Mouse (Mus musculus): ENCODE data around the gene Aldob. TPM values are rescaled to one million over a fixed set of nuclear protein-coding genes. Genes with fewer than 3 reads are reported as not detected.

The Aldob gene
- not detected for total RNA-seq (2023)

DNA sequence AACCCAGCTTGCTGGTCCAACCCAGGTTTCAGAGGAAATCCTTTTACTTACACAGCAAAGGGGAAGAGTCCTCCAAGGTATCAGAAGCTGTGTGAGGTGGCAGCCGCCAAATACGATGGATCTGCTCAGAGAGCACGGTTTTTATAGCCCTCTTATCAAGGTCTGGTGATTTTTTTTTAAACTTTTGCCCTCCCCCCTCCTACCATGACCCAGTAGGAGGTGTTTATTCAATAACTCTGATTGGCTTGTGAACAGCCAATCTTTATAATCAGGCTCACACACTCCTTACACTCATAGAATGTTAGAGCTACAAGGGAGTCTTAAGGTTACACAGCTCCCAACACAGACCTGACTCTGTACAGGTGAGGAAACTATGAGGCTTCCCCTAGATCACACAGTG, at the start of gene Aldob:
Aldob (minus strand) TSS at position 164 of the 400 bp plus-strand sequence.

DNA sequence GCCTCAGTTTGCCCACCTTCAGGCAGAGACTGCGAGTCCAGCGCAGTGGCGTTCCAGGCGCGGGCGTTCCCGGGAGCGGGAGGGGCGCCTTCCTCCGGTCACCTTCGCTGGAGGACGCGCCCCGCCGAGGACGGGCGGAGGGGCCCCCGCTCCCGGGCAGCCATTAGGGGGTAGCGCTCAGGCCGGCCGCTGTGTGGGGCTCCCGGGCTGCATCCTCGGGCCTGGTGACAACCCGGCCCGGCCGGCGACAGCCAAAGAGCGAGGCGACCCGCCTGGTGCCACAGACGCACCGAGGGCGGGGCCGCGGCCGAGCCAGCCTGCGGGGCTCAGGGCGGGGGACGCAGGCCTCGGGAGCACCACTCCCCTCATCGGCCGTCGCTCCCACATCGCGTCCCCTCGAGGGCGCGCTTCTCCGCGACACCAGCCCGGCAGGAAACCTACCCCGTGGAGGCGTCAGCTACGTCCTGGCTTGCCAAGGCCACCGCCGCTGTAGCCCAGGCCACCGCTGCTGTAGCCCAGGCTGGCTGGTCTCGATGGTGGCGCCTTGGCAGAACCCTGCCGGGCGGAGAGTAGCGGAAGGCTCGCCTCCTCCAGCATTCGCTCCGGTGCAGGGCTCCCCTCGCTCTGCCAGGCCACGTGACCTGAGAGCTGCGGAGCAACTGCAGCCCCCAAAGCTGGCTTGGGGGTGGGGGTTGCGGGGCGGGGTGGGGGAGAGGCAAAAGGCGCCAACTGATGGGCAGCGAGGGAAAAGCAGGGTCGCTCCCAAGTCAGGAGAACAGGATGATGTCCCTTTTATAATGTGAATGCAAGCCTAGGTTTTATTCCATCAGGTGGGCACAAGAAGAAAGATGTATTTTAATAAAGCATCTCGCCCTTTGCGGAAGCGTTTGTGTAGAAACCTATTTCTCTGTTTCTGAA, 48.1 kb upstream of the Aldob start, which contains the start of gene Tmem246:
Tmem246 (minus strand) TSS at position 694 of the 918 bp plus-strand sequence.

DNA sequence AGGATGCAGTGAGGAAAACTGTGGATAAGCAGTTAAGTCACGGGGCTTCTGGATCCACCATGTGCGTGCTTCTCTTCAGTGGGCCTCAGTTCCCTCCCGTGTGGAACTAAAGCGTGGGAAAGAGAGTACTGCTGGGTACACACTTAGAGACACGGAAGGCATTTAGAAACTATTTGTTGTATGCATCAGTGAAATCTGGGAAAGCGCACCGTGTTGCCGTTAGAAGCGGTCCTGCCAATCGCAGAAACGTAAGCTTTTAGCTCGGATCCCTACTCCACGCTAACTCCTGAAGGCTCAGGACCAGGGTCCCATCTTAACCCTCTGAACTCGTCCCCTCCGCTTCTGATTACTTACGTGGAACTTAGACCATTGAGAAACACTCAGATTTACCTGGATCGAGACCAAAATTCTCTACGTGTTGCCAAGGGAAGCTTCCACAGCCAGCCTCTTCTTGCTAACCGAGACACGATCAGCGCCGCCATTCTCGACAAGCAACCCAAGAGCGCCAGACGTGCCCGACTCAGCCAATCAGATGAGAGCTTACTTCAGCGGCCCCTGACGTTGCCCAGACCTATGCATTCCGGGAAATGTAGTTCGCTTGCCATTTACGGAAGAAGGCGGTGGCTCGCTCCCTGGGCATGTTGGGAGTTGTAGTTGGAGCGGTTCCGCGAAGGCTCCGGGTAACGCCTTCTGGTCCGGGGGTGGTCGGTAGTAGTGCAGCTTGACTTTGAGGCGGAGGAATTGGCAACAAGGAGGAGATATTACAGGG, 28.6 kb downstream of the Aldob start, which contains the start of the genes Mrpl50 and Zfp189:
Mrpl50 (minus strand) TSS at position 522 of the 769 bp plus-strand sequence.
Zfp189 (plus strand) TSS at position 605 of the 769 bp plus-strand sequence.

DNA sequence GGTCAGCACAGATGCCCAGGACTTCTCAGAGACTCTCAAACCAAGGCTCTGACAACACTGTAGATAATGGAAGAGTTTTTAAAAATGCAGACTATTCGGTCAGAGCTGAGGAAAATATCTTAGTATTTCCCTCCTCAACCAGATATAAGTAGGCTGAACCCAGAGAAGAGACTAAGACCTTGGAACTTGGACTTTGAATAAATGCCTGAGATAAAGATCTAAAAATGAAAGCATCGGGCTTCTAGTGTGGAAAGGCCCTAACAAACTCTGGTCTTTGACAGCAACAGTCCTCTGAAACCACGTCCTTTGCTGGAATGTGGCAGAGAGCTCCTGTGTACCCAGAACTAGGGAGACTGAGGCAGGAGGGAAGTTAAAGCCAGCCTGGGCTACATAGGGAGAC, 43.0 kb downstream of the Aldob start, which contains the start of gene Baat:
Baat (minus strand) TSS at position 172 of the 400 bp plus-strand sequence.

Other genes starting within 250 kb of the Aldob start
- gene Acnat2, start 141.4 kb downstream of the Aldob start, total RNA-seq (2023) = not detected
- gene Acnat1, start 75.6 kb downstream of the Aldob start, total RNA-seq (2023) = not detected
- gene Baat, start 43.0 kb downstream of the Aldob start, total RNA-seq (2023) = not detected
- 11.3 TPM for gene Mrpl50, start 28.5 kb downstream of the Aldob start, total RNA-seq (2023)
- 3.1 TPM for gene Zfp189, start 28.4 kb downstream of the Aldob start, total RNA-seq (2023)
- not detected for gene Tmem246, start 48.3 kb upstream of the Aldob start, total RNA-seq (2023)
- gene Rnf20, start 82.5 kb upstream of the Aldob start, total RNA-seq (2023) = 151 TPM
- not detected for gene Ppp3r2, start 132.5 kb upstream of the Aldob start, total RNA-seq (2023)